Mouse (Mus musculus): ENCODE measurements around the gene Tgfbr3. TPM values are rescaled to one million over a fixed set of nuclear protein-coding genes. Genes with fewer than 3 reads are reported as not detected.

The Tgfbr3 gene
- polyA plus RNA-seq, 2 experiments from 2014 or later, result 4.0 to 8.2 TPM

- ATAC-seq, result no peak
Measured at GRCm38 (mm10) chr5:107106139-107106538, 183.3 kb downstream of the Tgfbr3 start.

- ATAC-seq, result no peak
Measured at GRCm38 (mm10) chr5:107103591-107103990, 185.8 kb downstream of the Tgfbr3 start.

- no peak for ATAC-seq
Measured at GRCm38 (mm10) chr5:107102916-107103315, 186.5 kb downstream of the Tgfbr3 start.

- ATAC-seq, result no peak
Measured at GRCm38 (mm10) chr5:107101684-107102083, 187.7 kb downstream of the Tgfbr3 start.

- ATAC-seq, result peak; percentile 90
Measured at GRCm38 (mm10) chr5:107101135-107101534, 188.3 kb downstream of the Tgfbr3 start.

- no peak for ATAC-seq
Measured at GRCm38 (mm10) chr5:107099634-107100033, 189.8 kb downstream of the Tgfbr3 start.

- ATAC-seq, result no peak
Measured at GRCm38 (mm10) chr5:107099076-107099475, 190.4 kb downstream of the Tgfbr3 start.

GRCm38 (mm10) chr5:107098007-107098406 lies 191.4 kb downstream of the Tgfbr3 start:
- ATAC-seq, result no peak

GRCm38 (mm10) chr5:107097314-107097713 lies 192.1 kb downstream of the Tgfbr3 start:
- ATAC-seq, result no peak

- no peak for ATAC-seq
Measured at GRCm38 (mm10) chr5:107094233-107094632, 195.2 kb downstream of the Tgfbr3 start.

GRCm38 (mm10) chr5:107093253-107093652 lies 196.2 kb downstream of the Tgfbr3 start:
- ATAC-seq, result no peak

GRCm38 (mm10) chr5:107092137-107092536 lies 197.3 kb downstream of the Tgfbr3 start:
- ATAC-seq, result no peak

GRCm38 (mm10) chr5:107089966-107090365 lies 199.5 kb downstream of the Tgfbr3 start:
- no peak for ATAC-seq

- ATAC-seq, result no peak
Measured at GRCm38 (mm10) chr5:107087829-107088808, 201.3 kb downstream of the Tgfbr3 start.

- no peak for ATAC-seq
Measured at GRCm38 (mm10) chr5:107087291-107087690, 202.1 kb downstream of the Tgfbr3 start.

- no peak for ATAC-seq
Measured at GRCm38 (mm10) chr5:107086166-107086565, 203.3 kb downstream of the Tgfbr3 start.

GRCm38 (mm10) chr5:107084431-107084830 lies 205.0 kb downstream of the Tgfbr3 start:
- ATAC-seq, result no peak

- no peak for ATAC-seq
Measured at GRCm38 (mm10) chr5:107082011-107082410, 207.4 kb downstream of the Tgfbr3 start.

GRCm38 (mm10) chr5:107080986-107081624 lies 208.3 kb downstream of the Tgfbr3 start:
- no peak for ATAC-seq

GRCm38 (mm10) chr5:107079920-107080319 lies 209.5 kb downstream of the Tgfbr3 start:
- ATAC-seq, result peak; percentile 84

GRCm38 (mm10) chr5:107079146-107079638 lies 210.2 kb downstream of the Tgfbr3 start:
- peak; percentile 36 for ATAC-seq

- ATAC-seq, result no peak
Measured at GRCm38 (mm10) chr5:107078361-107078760, 211.1 kb downstream of the Tgfbr3 start.

- no peak for ATAC-seq
Measured at GRCm38 (mm10) chr5:107077900-107078299, 211.5 kb downstream of the Tgfbr3 start.

All from activated CD4-positive, CD25-positive, alpha-beta regulatory T cell, adult 4 months (primary cell).